Mouse (Mus musculus): ENCODE measurements around the gene E2f3.

- TF ChIP-seq CTCF (IDR thresholded peaks at IDR 0.05; ENCODE audit: low read depth, low read length): no peak
- TF ChIP-seq TAL1 (conservative IDR thresholded peaks at IDR 0.05; ENCODE audit: low read depth, low read length): no peak
- TF ChIP-seq GATA1 (IDR thresholded peaks at IDR 0.05; ENCODE audit: borderline replicate concordance, low read length): no peak
- TF ChIP-seq POLR2AphosphoS5 (IDR thresholded peaks at IDR 0.05; ENCODE audit: insufficient replicate concordance, low read depth, low read length): no peak
- no peak for TF ChIP-seq GATA2 (IDR thresholded peaks at IDR 0.05; ENCODE audit: borderline replicate concordance, low read depth, low read length)
Observed at GRCm38 (mm10) chr13:30003169-30003568, 17.3 kb upstream of the E2f3 start.
